ENCODE assay signal across 17 mouse cellular contexts in genomic region chr4:83327526-83327925, GRCm38 (mm10). TPM values are rescaled to one million over a fixed set of nuclear protein-coding genes. Genes with fewer than 3 reads are reported as not detected.
A peak's percentile ranks its signal among the peaks of the same experiment; 100 is the strongest.
DNase-seq lines count a peak whose midpoint lies in the region; ATAC-seq and TF ChIP-seq lines count a peak whose summit lies in the region.
"Had no signal": no experiment of that assay in that cellular context is flagged by ENCODE, and none has a peak within 500 bp of the region (broad histone marks: within the 10 kb centered on the region; RNA-seq: fewer than 3 reads in every experiment).

No protein-coding gene starts in this region.

- in situ Hi-C loops in ES-E14 (cut with MboI; ENCODE audit: low sequenced_read_pairs in 2 of 2, unreplicated experiment in 2 of 2): no loop called here

- peaks cover 4% of the 10 kb centered on the region; the same call in 1 of the 2 replicates for H3K4me1 ChIP-seq in stomach, embryonic 16.5 days (ENCODE audit: control insufficient read depth, insufficient read depth, low read length)
- H3K4me1 ChIP-seq in stomach, postnatal 0 days (replicated peaks; ENCODE audit: control insufficient read depth, insufficient read depth): 0 out of 2 replicates have a peak, but pooled peaks cover 4% of the 10 kb centered on the region
- peaks cover 8 to 10% of the 10 kb centered on the region in 2 experiments for H3K4me1 ChIP-seq in ES-E14 (ENCODE audit: control insufficient read depth in 2 of 2, insufficient read depth in 2 of 2, low read length in 2 of 2, poor library complexity in 1 of 2)
- H3K4me1 ChIP-seq in forebrain, postnatal 0 days (ENCODE audit: insufficient read depth): 0 out of 2 replicates have a peak, but pooled peaks cover 2% of the 10 kb centered on the region

- H3K36me3 ChIP-seq in stomach, embryonic 16.5 days (ENCODE audit: control insufficient read depth, insufficient read depth, low read length): no peaks in the 10 kb centered on the region
- no peaks in the 10 kb centered on the region for H3K36me3 ChIP-seq in stomach, postnatal 0 days (ENCODE audit: control insufficient read depth, insufficient read depth, low read length)
- H3K36me3 ChIP-seq in ES-E14 (ENCODE audit: control insufficient read depth, insufficient read depth, low read length, poor library complexity, severe bottlenecking): no peaks in the 10 kb centered on the region
- no peaks in the 10 kb centered on the region for H3K36me3 ChIP-seq in forebrain, postnatal 0 days (ENCODE audit: insufficient read depth)
- H3K36me3 ChIP-seq: forebrain, embryonic 15.5 days; liver, embryonic 15.5 days; stomach, embryonic 15.5 days had no signal

- no peak overlapping the region for H3K4me3 ChIP-seq in stomach, embryonic 16.5 days (replicated peaks; ENCODE audit: low read length)
- no peak overlapping the region for H3K4me3 ChIP-seq in stomach, postnatal 0 days (ENCODE audit: low read depth, low read length)
- H3K4me3 ChIP-seq in ES-E14 (ENCODE audit: insufficient read depth in 1 of 2, low read depth in 1 of 2, low read length in 2 of 2, poor library complexity in 1 of 2, severe bottlenecking in 1 of 2): no peak overlapping the region
- H3K4me3 ChIP-seq in forebrain, postnatal 0 days (ENCODE audit: low read depth, low read length): no peak overlapping the region
- H3K4me3 ChIP-seq: forebrain, embryonic 15.5 days; liver, embryonic 15.5 days; stomach, embryonic 15.5 days had no signal

- no peak for TF ChIP-seq CTCF in stomach, postnatal 0 days (IDR thresholded peaks at IDR 0.05; ENCODE audit: low read depth)
- no peak for TF ChIP-seq CTCF in forebrain, postnatal 0 days (IDR thresholded peaks at IDR 0.05; ENCODE audit: low read depth)

- WGBS in stomach, embryonic 16.5 days: 58% methylated on average over 4 of the region's 4 CpGs
- WGBS in stomach, postnatal 0 days: 52% methylated on average over 4 of the region's 4 CpGs
- 75% methylated on average over 4 of the region's 4 CpGs for WGBS in forebrain, postnatal 0 days

- 0 out of 2 replicates have a peak overlapping the region, but pooled peaks have one; percentile 1 for H3K4me2 ChIP-seq in stomach, embryonic 16.5 days (ENCODE audit: low read depth, low read length)
- no peak overlapping the region for H3K4me2 ChIP-seq in stomach, postnatal 0 days (replicated peaks; ENCODE audit: low read depth)
- H3K4me2 ChIP-seq in forebrain, postnatal 0 days (ENCODE audit: low read depth): no peak overlapping the region
- H3K4me2 ChIP-seq: forebrain, embryonic 15.5 days; hindbrain, embryonic 14.5 days; liver, embryonic 15.5 days; midbrain, embryonic 11.5 days; stomach, embryonic 15.5 days had no signal

- H3K27ac ChIP-seq in stomach, embryonic 16.5 days (ENCODE audit: low read length): no peak overlapping the region; the same call in 1 of the 2 replicates
- H3K27ac ChIP-seq in stomach, postnatal 0 days (replicated peaks): no peak overlapping the region
- H3K27ac ChIP-seq in ES-E14 (ENCODE audit: insufficient read depth, low read depth, low read length, poor library complexity, severe bottlenecking): peak overlapping the region; percentile 88; the same call in 1 of the 2 replicates
- H3K27ac ChIP-seq in forebrain, postnatal 0 days (ENCODE audit: low read depth, low read length): no peak overlapping the region
- H3K27ac ChIP-seq: forebrain, embryonic 15.5 days; hindbrain, embryonic 14.5 days; liver, embryonic 15.5 days; stomach, embryonic 15.5 days had no signal

- no peak for ATAC-seq in stomach, embryonic 16.5 days (ENCODE audit: insufficient read depth, low FRiP score)
- no peak for ATAC-seq in stomach, postnatal 0 days (ENCODE audit: low FRiP score, low TSS enrichment)
- 0 out of 2 replicates have a peak, but pooled peaks have one; percentile 3 for ATAC-seq in megakaryocyte, adult 5-6 weeks (ENCODE audit: poor library complexity, severe bottlenecking)
- ATAC-seq in forebrain, postnatal 0 days: no peak
- ATAC-seq: forebrain, embryonic 15.5 days; lung, postnatal 0 days had no signal

- DNase-seq in stomach, postnatal 0 days (ENCODE audit: low spot score): no peak
- DNase-seq in ES-E14 (ENCODE audit: low read depth, low spot score): no peak
- no peak for DNase-seq in urinary bladder, adult 18-20 months (ENCODE audit: low spot score in 2 of 2)
- DNase-seq in forebrain, postnatal 0 days: no peak
- no peak for DNase-seq in layer of hippocampus, adult 9-10 months (ENCODE audit: low spot score)
- DNase-seq: adrenal gland, postnatal 10 days; cerebellum, adult 11-12 months; cerebellum, postnatal 36 days; retina, postnatal 1 day had no signal

- no peak for TF ChIP-seq EP300 in stomach, postnatal 0 days (optimal IDR thresholded peaks at IDR 0.05)

- 0 out of 2 replicates have a peak, but pooled peaks cover 3% of the 10 kb centered on the region for H3K27me3 ChIP-seq in stomach, embryonic 16.5 days (ENCODE audit: control insufficient read depth, insufficient read depth, low read length)
- H3K27me3 ChIP-seq in stomach, postnatal 0 days (ENCODE audit: control insufficient read depth, insufficient read depth, low read length): no peaks in the 10 kb centered on the region
- H3K27me3 ChIP-seq in forebrain, postnatal 0 days (ENCODE audit: insufficient read depth, low read length): no peaks in the 10 kb centered on the region
- H3K27me3 ChIP-seq: forebrain, embryonic 15.5 days had no signal

- H3K9ac ChIP-seq in stomach, embryonic 16.5 days (ENCODE audit: low read length): no peak overlapping the region
- no peak overlapping the region for H3K9ac ChIP-seq in stomach, postnatal 0 days (ENCODE audit: low read length)
- H3K9ac ChIP-seq in ES-E14 (ENCODE audit: insufficient read depth, low read depth, low read length, poor library complexity, severe bottlenecking): no peak overlapping the region
- H3K9ac ChIP-seq in forebrain, postnatal 0 days: no peak overlapping the region
- H3K9ac ChIP-seq: forebrain, embryonic 15.5 days; hindbrain, embryonic 14.5 days; liver, embryonic 15.5 days; stomach, embryonic 15.5 days had no signal

- H3K9me3 ChIP-seq in stomach, embryonic 16.5 days (replicated peaks; ENCODE audit: control insufficient read depth, low read length): no peaks in the 10 kb centered on the region
- no peaks in the 10 kb centered on the region for H3K9me3 ChIP-seq in stomach, postnatal 0 days (ENCODE audit: control insufficient read depth, low read length)
- H3K9me3 ChIP-seq in ES-E14 (ENCODE audit: control insufficient read depth, insufficient read depth, low read depth, low read length): no peaks in the 10 kb centered on the region
- H3K9me3 ChIP-seq in forebrain, postnatal 0 days (ENCODE audit: low read length): no peaks in the 10 kb centered on the region
- H3K9me3 ChIP-seq: forebrain, embryonic 15.5 days; liver, embryonic 15.5 days; stomach, embryonic 15.5 days had no signal

TF ChIP-seq in ES-E14, 5 proteins besides CTCF, POLR2A, EP300 and RAD21:
- TF ChIP-seq CHD2 (IDR thresholded peaks at IDR 0.05; ENCODE audit: low read depth, low read length) (no peak), ZC3H11A (IDR thresholded peaks at IDR 0.05; ENCODE audit: borderline replicate concordance, low read depth, low read length) (no peak), ZNF384 (IDR thresholded peaks at IDR 0.05; ENCODE audit: low read depth, low read length) (no peak), HCFC1 (IDR thresholded peaks at IDR 0.05; ENCODE audit: borderline replicate concordance, insufficient read depth, low read length) (no peak), MAFK (IDR thresholded peaks at IDR 0.05; ENCODE audit: insufficient read depth, low read depth, low read length) (no peak)

RNA-seq across cellular contexts. Expression of gene Ttc39b, which starts 3.5 kb away (rescaled TPM):
- polyA plus RNA-seq in stomach, embryonic 16.5 days (2015; fragmentation: Nextera tagmentation; extraction: Ambion mirVana): 5.0 TPM in 2 replicates
- 14.0 and 15.7 TPM in 2 replicates for polyA plus RNA-seq in stomach, postnatal 0 days (2015; fragmentation: Nextera tagmentation; extraction: Ambion mirVana)
- total RNA-seq in ES-E14 (2012; rRNA removed): 65.6 and 76.2 TPM in 2 replicates
- total RNA-seq in megakaryocyte, adult 5-6 weeks (2015): 4.4 and 5.3 TPM in 2 replicates
- total RNA-seq in megakaryocyte, adult 5-6 weeks (2017): 4.9 and 5.0 TPM in 2 replicates
- 9.4 and 20.3 TPM in 2 replicates for total RNA-seq in forebrain, postnatal 0 days (2014; rRNA removed)
- polyA plus RNA-seq in forebrain, postnatal 0 days (2015; fragmentation: Nextera tagmentation; extraction: Ambion mirVana): 4.6 and 5.1 TPM in 2 replicates
